Mouse (Mus musculus) G1E (cell line): ENCODE results near the gene Cnn3.

Source experiments
- CTCF ChIP-seq: IDR thresholded peaks from 2 replicates; pipeline ENCODE4 v1.5.1; 2012; ENCODE audit warnings: low read depth, low read length, inconsistent platforms, mixed read lengths
- POLR2AphosphoS5 ChIP-seq: IDR thresholded peaks from 2 replicates; pipeline ENCODE4 v1.6.1; 2012; ENCODE audit warnings: low read depth, low read length, inconsistent platforms; ENCODE audit not compliant: insufficient replicate concordance

DNA sequence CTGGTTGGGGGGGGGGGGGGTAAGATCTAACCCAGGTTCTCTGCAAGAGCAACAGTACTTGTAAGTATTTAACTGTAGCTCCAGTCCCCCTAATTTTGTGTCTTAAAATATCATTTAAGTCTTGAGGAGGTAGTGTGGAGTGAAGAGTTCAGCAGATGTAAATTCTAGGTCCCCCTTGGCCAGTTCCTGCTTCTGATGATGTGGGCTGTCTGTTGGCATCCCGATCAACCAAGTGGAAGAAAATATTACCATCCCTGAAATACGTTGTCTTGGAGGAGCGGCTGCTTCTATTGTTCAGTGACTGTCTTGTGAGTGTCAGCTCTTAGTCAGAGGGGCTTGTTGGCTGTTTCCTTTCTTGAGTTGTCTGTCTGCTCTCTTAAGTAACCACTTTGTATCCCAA is 3.2 kb downstream of the Cnn3 start:
- TF ChIP-seq CTCF (no peak), POLR2AphosphoS5 (no peak)
